Mouse (Mus musculus): ENCODE measurements around the gene Tmtc2.

DNA sequence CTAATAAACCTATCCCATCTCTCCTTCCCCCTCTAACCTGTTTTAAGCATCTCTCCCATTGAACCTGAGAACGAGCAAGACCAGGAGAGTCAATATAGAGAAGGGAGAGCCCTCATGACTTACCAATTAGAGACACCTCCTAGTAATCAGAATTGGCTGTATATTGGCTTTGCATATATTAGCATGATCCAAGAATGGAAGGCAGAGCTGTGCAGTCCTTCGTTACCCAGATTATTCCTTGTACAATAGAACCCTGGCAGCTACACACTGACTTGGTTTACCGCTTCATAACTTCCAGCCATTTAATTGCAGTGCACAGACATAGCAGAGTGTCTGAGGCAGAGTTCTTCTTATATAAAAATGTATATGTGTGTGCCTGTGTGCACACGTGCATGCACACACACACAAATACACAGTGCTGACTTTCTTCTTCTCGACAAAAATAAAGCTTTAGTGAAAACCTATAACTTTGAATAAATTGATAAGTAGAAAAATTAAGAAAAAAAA lies 42.2 kb downstream of the Tmtc2 start:
- TF ChIP-seq ZNF384 (IDR thresholded peaks at IDR 0.05; ENCODE audit: low read depth, low read length) (no peak), CHD2 (IDR thresholded peaks at IDR 0.05; ENCODE audit: low read depth, low read length) (no peak), HCFC1 (IDR thresholded peaks at IDR 0.05; ENCODE audit: borderline replicate concordance, insufficient read depth, low read length) (no peak), MAFK (IDR thresholded peaks at IDR 0.05; ENCODE audit: insufficient read depth, low read depth, low read length) (no peak), ZC3H11A (IDR thresholded peaks at IDR 0.05; ENCODE audit: borderline replicate concordance, low read depth, low read length) (no peak)

All from ES-E14 (cell line).